In genomic region chr17:25454272-25454671, GRCm38 (mm10) we compare ENCODE assay signal across 22 mouse cellular contexts. TPM values are rescaled to one million over a fixed set of nuclear protein-coding genes. Genes with fewer than 3 reads are reported as not detected.
DNase-seq lines count a peak whose midpoint lies in the region; TF ChIP-seq lines count a peak whose summit lies in the region.
"Had no signal": no experiment of that assay in that cellular context is flagged by ENCODE, and none has a peak within 500 bp of the region (broad histone marks: within the 10 kb centered on the region; RNA-seq: fewer than 3 reads in every experiment).

Gene Tekt4 (plus strand): TSS chr17:25454615.

- peak within 1 kb of the TSS; percentile 81 for H3K27ac ChIP-seq in heart, embryonic 10.5 days
- peak within 1 kb of the TSS; percentile 96 for H3K27ac ChIP-seq in layer of hippocampus, adult 2 months
- H3K27ac ChIP-seq: embryonic facial prominence, embryonic 12.5 days; stomach, embryonic 15.5 days had no signal

- WGBS in heart, embryonic 10.5 days, result 40% methylated on average over 2 of the region's 2 CpGs

- H3K27me3 ChIP-seq in heart, embryonic 10.5 days (ENCODE audit: insufficient read depth, poor library complexity, severe bottlenecking), result 0 out of 2 replicates have a peak, but pooled peaks cover 3% of the 10 kb centered on the region
- H3K27me3 ChIP-seq: embryonic facial prominence, embryonic 12.5 days; stomach, embryonic 15.5 days had no signal

- no peaks in the 10 kb centered on the region for H3K36me3 ChIP-seq in heart, embryonic 10.5 days
- H3K36me3 ChIP-seq: embryonic facial prominence, embryonic 12.5 days; stomach, embryonic 15.5 days had no signal

- no peak within 1 kb of the TSS for H3K4me3 ChIP-seq in heart, embryonic 10.5 days
- no peak within 1 kb of the TSS for H3K4me3 ChIP-seq in layer of hippocampus, adult 2 months
- H3K4me3 ChIP-seq: embryonic facial prominence, embryonic 12.5 days; myocyte; stomach, embryonic 15.5 days had no signal

- H3K9me3 ChIP-seq in heart, embryonic 10.5 days, result no peaks in the 10 kb centered on the region
- H3K9me3 ChIP-seq: embryonic facial prominence, embryonic 12.5 days; stomach, embryonic 15.5 days had no signal

- peaks cover 50% of the 10 kb centered on the region for H3K4me1 ChIP-seq in heart, embryonic 10.5 days
- H3K4me1 ChIP-seq: embryonic facial prominence, embryonic 12.5 days; stomach, embryonic 15.5 days had no signal

- no peak for DNase-seq in heart, embryonic 10.5 days (ENCODE audit: low spot score)
- DNase-seq in heart, adult 11 months, result no peak
- peak; percentile 56 to 83 for DNase-seq in layer of hippocampus, adult 18-20 months (ENCODE audit: low spot score in 2 of 2)
- no peak for DNase-seq in layer of hippocampus, adult 9-10 months (ENCODE audit: low spot score)
- peak; percentile 46 for DNase-seq in brain, adult 2 months (ENCODE audit: low read depth, low spot score)
- peak in 1 of 2 experiments; percentile 54 for DNase-seq in layer of hippocampus, adult 2 months (ENCODE audit: low spot score in 2 of 2)
- DNase-seq in cerebellum, adult 9-10 months, result no peak
- DNase-seq: cerebellum, postnatal 36 days; kidney, adult 8-10 months; kidney, postnatal 36 days; liver; lung, embryonic 14.5 days; spleen, adult 18-20 months; thymus, postnatal 25 days had no signal

- no peak for TF ChIP-seq CTCF in layer of hippocampus, adult 2 months (conservative IDR thresholded peaks at IDR 0.05)

RNA-seq across cellular contexts. Expression of gene Tekt4, which starts in this region (rescaled TPM):
- polyA plus RNA-seq in heart, embryonic 10.5 days (2016; fragmentation: Nextera tagmentation; extraction: Ambion mirVana), result 0.55 and 0.84 TPM in 2 replicates
- 1 to 10 TPM; 2.1 TPM for total RNA-seq in layer of hippocampus, adult 18-20 months (2021)
- total RNA-seq in layer of hippocampus, adult 2 months (2021), result 1 to 10 TPM; 1.8 to 2.0 TPM
- total RNA-seq: adrenal gland, postnatal 4 days; granulocyte monocyte progenitor cell, adult 5-6 weeks; hematopoietic stem cell, adult 5-6 weeks; megakaryocyte, adult 5-6 weeks had no signal
- polyA plus RNA-seq: activated CD4-positive, CD25-positive, alpha-beta regulatory T cell, adult 4 months; myocyte had no signal

Comparison
In these comparisons a context has a peak if more than half of its experiments do, and no peak if none do; other contexts are left out.
1. DNase-seq: peak in layer of hippocampus, adult 18-20 months (2 of 2) and brain, adult 2 months (single experiment); none in heart, embryonic 10.5 days (single experiment), heart, adult 11 months (single experiment), layer of hippocampus, adult 9-10 months (single experiment) and cerebellum, adult 9-10 months (single experiment).